Mouse (Mus musculus): ENCODE data around the gene Zfp592. TPM values are rescaled to one million over a fixed set of nuclear protein-coding genes. Genes with fewer than 3 reads are reported as not detected.
"Not testable (repeated sequence)": the region's sequence is repeated elsewhere in the genome, so short reads cannot be mapped to it uniquely, and the experiment has no call there.

The Zfp592 gene
- 10 to 100 TPM; 14.3 to 16.4 TPM for total RNA-seq (2021)

DNA sequence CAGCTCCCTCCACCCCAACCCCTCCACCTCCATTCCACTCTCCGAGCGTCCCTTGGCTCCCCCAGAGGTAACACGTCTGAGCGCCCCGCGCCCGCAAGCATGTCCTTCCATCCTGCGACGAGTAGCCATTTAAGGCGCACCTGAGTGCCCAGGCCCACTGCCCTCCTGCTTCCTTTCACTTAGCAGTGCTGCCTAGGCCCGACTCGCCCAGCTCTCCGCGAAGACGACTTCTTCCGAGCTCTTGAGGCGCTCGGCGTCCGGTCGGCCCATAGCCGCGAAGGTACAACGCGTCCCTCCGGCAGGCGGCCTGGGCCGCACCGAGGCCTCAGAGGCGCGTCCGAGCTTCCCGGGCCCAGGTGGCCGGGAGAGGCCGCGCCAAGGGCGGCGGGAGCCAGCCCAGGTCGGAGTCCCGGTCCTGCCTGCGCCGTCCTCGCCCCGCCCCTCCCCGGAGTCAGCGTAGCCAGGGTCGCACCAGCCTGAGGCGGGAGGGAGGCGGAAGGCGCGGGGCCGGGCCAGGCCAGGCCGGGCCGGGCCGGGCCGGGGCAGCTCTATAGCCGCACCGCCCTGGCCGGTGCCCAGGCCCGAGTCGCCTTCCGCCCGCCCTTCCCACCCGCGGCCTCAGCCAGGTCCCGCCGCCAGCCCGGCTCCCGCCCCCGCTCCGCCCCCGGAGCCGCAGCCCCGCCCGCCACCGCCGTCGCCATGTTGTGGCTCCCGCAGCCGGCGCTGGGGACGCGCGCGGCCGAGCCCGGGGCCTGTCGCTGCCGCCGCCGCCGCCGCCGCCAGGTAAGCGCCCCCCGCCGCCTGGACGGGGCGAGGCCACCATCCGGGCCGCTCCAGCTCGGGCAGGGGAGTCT is at the start of gene Zfp592:
Gene Zfp592 (plus strand): TSS at position 702 of the 854 bp plus-strand sequence.
- intact Hi-C loops (cut with DNase I), result loop anchor here (2.0 to 5.0 kb wide), 3 partner anchors 46 to 144 kb away; partner anchors contain the start of genes Sec11a and Wdr73
- DNase-seq, result peak; percentile 83 to 91

DNA sequence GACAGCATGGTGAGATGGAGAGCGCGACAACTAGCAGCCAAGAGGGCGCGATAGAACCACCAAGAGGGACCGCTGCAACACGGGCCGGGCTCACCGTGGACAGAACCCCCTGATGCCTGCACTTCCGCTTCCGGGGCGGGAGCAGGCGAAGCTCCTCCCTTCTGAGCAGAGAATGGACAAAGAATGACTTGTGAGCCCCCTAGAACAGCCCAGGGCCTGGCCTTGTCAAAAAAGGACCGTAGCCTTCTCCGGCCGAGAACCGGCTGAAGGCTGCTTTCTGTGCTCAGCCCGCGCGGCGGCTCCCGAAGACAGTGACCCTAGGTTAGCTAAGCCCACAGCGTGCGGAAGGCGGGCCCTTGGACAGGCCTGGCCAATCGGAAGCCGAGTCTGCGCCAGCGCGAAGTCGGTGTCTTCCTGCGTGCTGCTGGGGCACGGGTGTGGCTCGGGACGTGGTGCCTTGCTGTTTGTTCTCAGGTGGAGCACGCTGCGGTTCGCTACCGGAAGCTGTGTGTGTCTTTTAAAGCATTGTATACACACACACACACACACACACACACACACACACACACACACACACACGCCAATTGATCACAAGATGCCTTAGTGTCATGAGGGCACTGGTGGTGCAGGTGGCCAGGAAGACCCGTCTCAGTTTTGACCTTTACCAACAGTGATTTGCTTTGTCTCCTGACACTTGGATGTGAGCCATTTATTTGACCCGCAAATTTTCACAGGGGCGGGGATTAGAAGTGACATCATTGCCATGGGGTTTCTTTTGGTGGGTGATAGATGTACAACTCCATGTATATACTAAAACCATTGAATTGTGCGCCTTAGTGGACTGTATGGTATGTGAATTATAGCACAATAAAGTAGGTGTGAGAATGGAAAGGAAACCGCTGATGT is 45.8 kb upstream of the Zfp592 start, which contains the start of gene Sec11a:
Gene Sec11a (minus strand): TSS at position 336 of the 906 bp plus-strand sequence.
- DNase-seq, result peak; percentile 94 to 97
- intact Hi-C loops (cut with DNase I), result loop anchor here (2.0 kb wide), 2 partner anchors 43 to 45 kb away; partner anchors contain the start of genes Nmb and Zfp592

DNA sequence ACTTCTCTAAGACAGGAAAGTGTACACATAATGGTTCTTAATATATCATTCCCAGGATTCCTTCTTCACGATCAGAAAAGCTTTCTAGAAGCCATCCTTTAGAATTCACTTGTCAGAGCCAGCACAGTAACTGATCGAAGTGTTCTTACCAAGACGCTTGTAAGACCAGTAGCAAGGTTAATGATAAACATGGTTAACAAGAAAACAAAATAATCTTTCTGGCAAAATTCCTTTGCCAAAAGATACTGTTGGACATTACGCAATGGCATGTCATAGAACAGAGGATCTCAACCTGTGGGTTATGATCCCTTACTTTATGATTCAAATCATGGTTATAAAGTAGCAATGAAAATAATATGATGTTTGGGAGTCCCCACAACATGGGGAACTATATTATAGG is 42.0 kb upstream of the Zfp592 start:
- no peak for DNase-seq
- intact Hi-C loops (cut with DNase I), result no loop called here

- intact Hi-C loops (cut with DNase I), result no loop called here
- DNase-seq, result no peak
Measured at GRCm38 (mm10) chr7:80952140-80952539, 41.3 kb upstream of the Zfp592 start.

DNA sequence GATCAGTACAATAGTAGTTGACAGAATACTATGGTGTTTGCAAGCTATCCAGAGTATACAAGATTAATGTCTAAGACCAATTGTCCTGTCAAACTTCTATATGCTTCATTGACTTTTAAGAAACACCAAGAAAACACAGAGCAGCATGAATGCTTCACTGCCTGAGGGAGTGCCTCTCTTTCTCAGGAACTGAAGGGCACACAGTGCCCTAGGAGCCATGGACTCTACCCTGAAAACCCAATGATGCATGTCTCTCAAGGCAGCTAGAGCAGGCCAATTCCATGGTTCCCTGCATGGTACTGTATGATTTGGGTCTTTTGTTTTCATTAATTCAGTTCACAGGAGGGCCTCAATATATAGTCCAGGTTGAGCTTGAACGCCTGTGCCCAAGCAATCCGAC is 39.2 kb upstream of the Zfp592 start:
- DNase-seq, result no peak
- intact Hi-C loops (cut with DNase I), result no loop called here

GRCm38 (mm10) chr7:80956891-80957290 is 36.6 kb upstream of the Zfp592 start:
- intact Hi-C loops (cut with DNase I), result no loop called here
- no peak for DNase-seq

- intact Hi-C loops (cut with DNase I), result no loop called here
- DNase-seq, result no peak
Measured at GRCm38 (mm10) chr7:80959003-80959402, 34.5 kb upstream of the Zfp592 start.

DNA sequence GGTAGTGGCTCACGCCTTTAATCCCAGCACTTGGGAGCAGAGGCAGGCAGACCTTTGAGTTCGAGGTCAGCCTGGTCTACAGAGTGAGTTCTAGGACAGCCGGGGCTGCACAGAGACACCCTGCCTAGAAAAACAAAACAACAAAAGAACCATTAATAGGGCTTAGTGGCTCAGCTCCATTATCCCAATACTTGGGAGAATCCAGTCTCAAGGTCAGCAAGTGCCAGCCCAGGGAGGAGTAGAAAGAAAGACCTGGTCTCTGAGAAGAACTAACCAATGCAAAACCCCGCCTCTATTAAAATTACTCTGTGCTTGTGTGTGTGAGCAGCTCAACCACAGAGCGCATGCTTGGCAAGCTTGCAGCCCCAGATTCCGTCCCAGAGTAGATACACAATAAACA is 30.7 kb upstream of the Zfp592 start:
- no peak for DNase-seq
- intact Hi-C loops (cut with DNase I), result no loop called here

DNA sequence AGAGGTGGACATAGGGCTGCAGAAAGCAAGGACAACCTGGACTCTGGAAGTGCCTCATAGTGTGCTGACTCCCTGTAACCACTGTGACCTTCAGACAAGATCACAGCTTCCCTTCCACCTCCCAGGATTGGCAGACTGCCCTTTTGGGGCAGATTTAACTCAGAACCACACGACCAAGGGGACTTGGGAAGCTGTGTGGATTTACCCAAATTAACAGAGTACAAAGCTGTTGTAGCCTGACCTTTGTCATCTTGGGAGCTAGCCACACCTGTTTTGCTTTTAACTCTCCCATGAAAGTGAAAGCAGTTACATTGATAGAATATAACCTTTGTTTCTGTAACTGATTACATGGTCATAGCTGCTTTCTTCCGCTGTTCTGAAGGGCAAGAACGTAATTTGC is 22.6 kb upstream of the Zfp592 start:
- intact Hi-C loops (cut with DNase I), result no loop called here
- no peak for DNase-seq

DNA sequence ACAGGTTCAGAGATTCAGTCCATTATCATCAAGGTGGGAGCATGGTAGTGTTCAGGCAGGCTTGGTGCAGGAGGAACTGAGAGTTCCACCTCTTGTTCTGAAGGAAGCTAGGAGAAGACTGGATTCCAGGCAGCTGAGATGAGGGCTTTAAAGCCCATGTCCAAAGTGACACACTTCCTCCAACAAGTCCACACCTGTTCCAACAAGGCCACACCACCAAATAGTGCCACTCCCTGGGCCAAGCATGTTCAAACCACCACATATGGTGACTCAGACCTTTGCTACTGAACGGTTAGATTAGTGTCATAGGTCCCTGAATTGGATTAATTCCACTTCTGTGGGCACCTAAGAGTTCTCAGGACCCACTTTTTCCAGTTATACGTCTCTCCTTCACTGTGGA is 22.1 kb upstream of the Zfp592 start:
- intact Hi-C loops (cut with DNase I), result no loop called here

GRCm38 (mm10) chr7:80972082-80972481 is 21.4 kb upstream of the Zfp592 start:
- no peak for DNase-seq
- intact Hi-C loops (cut with DNase I), result no loop called here

More for the DNA sequence above, 22.1 kb upstream of the Zfp592 start:
- DNase-seq, result no peak

GRCm38 (mm10) chr7:80972920-80973637 is 20.4 kb upstream of the Zfp592 start:
- intact Hi-C loops (cut with DNase I); DNase-seq: not testable (repeated sequence)

- DNase-seq; intact Hi-C loops (cut with DNase I): not testable (repeated sequence)
Measured at GRCm38 (mm10) chr7:80973638-80974015, 19.9 kb upstream of the Zfp592 start.

DNA sequence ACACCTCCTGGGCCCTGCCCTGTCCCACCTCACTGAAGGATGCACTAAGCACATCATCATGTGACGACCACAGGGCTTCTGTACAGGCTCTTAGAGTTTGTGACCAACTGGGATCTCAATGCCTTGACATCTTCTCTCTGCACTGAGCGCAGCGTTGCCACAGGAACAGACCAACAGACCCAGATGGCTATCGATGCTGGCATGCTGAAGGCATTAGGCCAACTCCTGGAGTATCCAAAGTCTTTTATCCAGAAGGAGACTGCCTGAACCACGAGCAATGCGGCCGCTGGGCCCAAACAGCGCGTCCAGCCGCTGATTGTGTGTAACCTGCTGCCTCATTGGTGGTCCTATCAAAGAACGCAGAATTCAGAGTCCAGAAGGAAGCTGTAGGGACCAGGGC is 12.9 kb upstream of the Zfp592 start:
- DNase-seq, result no peak
- intact Hi-C loops (cut with DNase I), result no loop called here

DNA sequence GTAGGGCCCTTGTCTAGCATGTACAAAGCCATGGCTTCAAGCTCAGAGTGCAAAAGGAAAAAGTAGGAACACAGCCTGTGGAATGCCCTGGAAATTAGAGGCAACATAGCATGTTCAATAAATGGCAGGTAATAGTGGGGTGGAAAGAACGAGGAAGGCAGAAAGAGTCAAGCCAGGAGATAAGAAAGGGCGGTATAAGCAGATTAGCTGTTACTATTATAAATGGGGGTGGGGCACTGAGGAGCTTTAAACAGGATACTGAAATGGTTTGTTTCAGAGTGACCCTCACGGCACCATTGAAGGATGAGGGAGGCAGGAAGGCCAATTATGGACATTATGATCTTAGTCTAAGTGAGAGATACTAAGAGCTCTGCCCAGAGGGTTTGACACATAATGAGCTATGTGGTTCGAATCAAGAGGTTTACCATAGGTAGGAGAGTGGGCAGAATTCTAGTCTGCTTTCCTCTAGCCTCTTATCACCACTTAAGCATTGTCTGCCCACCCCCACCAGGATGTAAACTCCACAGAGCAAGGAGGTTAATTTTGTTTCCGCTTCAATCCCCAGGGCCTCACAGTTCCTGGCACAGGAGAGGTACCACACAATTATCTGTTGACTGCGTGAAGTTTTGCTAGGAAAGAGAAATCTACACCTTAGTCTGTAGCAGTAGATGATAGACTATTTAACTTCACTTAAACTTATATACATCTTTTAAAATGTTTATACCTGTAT is 6.9 kb upstream of the Zfp592 start:
- no peak for DNase-seq
- intact Hi-C loops (cut with DNase I), result no loop called here

DNA sequence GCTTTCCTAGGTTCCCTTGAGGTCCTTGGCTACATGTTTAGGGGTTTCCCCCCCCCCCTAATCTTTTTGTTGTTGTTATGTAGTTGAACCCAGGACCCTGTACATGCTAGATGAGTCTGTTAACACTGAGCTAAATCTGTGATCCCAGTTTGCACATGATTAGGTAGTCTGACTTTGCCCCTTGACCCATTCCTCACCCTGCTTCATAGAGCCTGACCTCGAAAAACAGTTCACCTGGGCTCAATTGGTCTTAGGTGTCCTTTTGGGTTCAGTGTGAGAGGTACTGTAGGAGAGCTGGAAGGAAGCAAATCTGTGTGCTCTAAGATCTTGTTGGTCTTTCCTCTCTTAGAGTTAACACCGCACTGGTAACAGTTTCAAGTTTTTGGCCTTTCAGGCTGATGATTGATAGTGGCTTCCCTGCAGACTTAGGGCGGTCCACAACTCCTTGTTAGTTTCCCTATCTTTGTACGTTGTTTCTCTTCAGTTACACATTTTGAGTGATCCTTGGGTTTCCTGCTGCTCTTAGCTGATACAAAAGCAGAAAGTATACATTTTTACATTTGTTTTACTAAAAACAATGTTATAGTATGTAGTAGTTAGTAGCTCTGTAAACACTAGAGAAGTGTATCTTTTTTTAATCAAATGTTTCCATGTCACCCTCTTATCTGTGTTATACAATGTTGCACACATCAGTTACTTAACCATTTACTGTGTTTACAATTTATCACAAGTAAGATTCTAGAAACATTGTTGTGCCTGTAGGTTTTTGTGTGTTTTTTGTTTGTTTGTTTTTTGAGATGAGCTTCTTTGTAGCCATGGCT is 5.5 kb upstream of the Zfp592 start:
- no peak for DNase-seq
- intact Hi-C loops (cut with DNase I), result no loop called here

- intact Hi-C loops (cut with DNase I), result loop anchor here (5.0 kb wide), 1 partner anchor 147 kb away; no protein-coding TSS in a partner anchor
- no peak for DNase-seq
Measured at GRCm38 (mm10) chr7:80990276-80990675, 3.2 kb upstream of the Zfp592 start.

DNA sequence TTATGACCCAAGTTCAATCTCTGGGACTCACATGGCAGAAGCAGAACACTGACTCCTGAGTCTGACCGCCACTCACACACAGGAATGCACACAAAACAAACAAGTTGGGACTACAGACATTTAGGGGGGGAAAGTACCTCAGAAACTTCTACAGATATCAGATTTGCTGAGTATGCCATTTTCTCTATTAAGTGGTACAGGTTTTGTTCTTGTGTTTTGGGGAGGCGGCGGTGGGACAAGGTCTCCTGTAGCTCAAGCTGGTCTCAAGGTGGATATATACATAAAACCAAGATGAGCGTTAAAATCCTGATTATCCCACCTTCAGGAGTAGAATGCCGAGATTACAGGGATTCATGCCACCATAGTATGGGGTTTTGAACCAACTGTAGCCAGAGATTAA is 1.9 kb upstream of the Zfp592 start:
- DNase-seq, result no peak
- intact Hi-C loops (cut with DNase I), result loop anchor here (5.0 kb wide), 1 partner anchor 146 kb away; no protein-coding TSS in a partner anchor

- intact Hi-C loops (cut with DNase I), result loop anchor here (2.0 to 5.0 kb wide), 3 partner anchors 45 to 145 kb away; partner anchors contain the start of genes Sec11a and Wdr73
- no peak for DNase-seq
Measured at GRCm38 (mm10) chr7:80992063-80992462, 1.4 kb upstream of the Zfp592 start.

All from heart, postnatal 36 days (tissue).